Mouse (Mus musculus): ENCODE measurements at regions not wholly inside any gene's neighbourhood (a gene's known extent, or its start where the extent isn't known, plus 50 kb on each side); places are given as distances from the start of the nearest gene placed in this dataset.

GRCm38 (mm10) chr15:81529002-81529401 lies 56.1 kb upstream of the Ep300 start:
- DNase-seq (ENCODE audit: low read depth), result no peak

GRCm38 (mm10) chr15:81530493-81530892 lies 54.7 kb upstream of the Ep300 start:
- DNase-seq (ENCODE audit: low read depth), result no peak

GRCm38 (mm10) chr15:81534546-81534945 lies 50.6 kb upstream of the Ep300 start:
- DNase-seq (ENCODE audit: low read depth), result peak; percentile 40

All from 416B (cell line).